In the genomic region with DNA sequence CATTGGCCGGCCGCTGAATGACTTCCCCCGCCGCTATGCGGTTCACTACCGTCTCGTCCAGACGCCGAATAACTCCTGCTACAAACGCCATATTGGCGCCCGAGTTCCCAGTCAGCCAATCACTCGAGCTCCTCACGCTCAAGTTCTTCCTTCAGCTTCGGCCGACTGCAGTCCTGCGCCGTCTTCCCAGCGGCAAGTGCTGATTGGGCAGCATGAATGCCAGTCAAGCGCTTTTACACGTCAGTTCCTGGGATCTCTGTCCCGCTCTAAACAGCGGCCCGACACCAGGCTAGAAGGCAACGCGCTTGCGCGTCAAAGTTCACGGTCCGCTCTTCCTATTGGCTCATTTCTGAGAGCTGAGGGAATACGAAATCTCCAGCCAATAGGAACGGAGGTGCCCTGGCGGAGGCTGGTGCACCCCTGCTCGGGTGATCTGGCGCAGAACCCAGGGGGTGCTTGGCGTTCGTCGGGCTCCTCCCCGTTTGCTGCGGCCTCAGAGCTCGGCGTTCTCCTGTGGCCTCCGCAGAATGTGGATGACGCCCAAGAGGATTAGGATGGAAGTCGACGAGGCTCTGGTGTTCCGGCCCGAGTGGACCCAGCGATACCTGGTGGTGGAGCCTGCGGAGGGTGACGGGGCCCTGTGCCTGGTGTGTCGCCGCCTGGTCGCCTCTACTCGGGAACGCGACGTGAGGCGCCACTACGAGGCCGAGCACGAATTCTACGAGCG, we compare ENCODE assay signal across 8 mouse cellular contexts. TPM values are rescaled to one million over a fixed set of nuclear protein-coding genes. Genes with fewer than 3 reads are reported as not detected.
DNase-seq lines count a peak whose midpoint lies in the region; ATAC-seq and TF ChIP-seq lines count a peak whose summit lies in the region.

A gene (minus strand): TSS at position 358 of the 727 bp plus-strand sequence.
A gene (plus strand): TSS at position 496 of the 727 bp plus-strand sequence.

- H3K9me3 ChIP-seq in embryonic facial prominence, embryonic 14.5 days (ENCODE audit: control insufficient read depth, low read length), result no peaks in the 10 kb centered on the region
- H3K9me3 ChIP-seq in limb, embryonic 13.5 days, result no peaks in the 10 kb centered on the region
- no peaks in the 10 kb centered on the region for H3K9me3 ChIP-seq in midbrain, embryonic 16.5 days (replicated peaks; ENCODE audit: control insufficient read depth, low read length, poor library complexity, severe bottlenecking)

- H3K27ac ChIP-seq in embryonic facial prominence, embryonic 14.5 days (replicated peaks; ENCODE audit: low read depth, low read length), result peak within 1 kb of the TSS; percentile 96
- peak within 1 kb of the TSS; percentile 94 for H3K27ac ChIP-seq in heart, adult 2 months
- peak within 1 kb of the TSS; percentile 95 for H3K27ac ChIP-seq in limb, embryonic 13.5 days
- peak within 1 kb of the TSS; percentile 92 for H3K27ac ChIP-seq in midbrain, embryonic 16.5 days (ENCODE audit: low read length)

- peak; percentile 100 for DNase-seq in 3T3-L1 (ENCODE audit: low read depth, low spot score)
- peak; percentile 92 to 93 for DNase-seq in adrenal gland, postnatal 4 days (ENCODE audit: low spot score in 2 of 2)
- DNase-seq in embryonic facial prominence, embryonic 14.5 days (ENCODE audit: low spot score), result peak; percentile 100
- peak; percentile 99 to 100 for DNase-seq in heart, adult 2 months
- peak; percentile 99 for DNase-seq in kidney, adult 8-10 months
- DNase-seq in spleen, postnatal 10 days (ENCODE audit: low spot score in 2 of 2), result peak; percentile 97 to 99

- peaks cover 5% of the 10 kb centered on the region for H3K79me2 ChIP-seq in heart, adult 2 months (replicated peaks; ENCODE audit: control insufficient read depth, insufficient read depth, low read length)

- peaks cover 37% of the 10 kb centered on the region for H3K36me3 ChIP-seq in embryonic facial prominence, embryonic 14.5 days (ENCODE audit: control insufficient read depth, insufficient read depth, low read length)
- H3K36me3 ChIP-seq in heart, adult 2 months (ENCODE audit: control insufficient read depth, insufficient read depth, low read length), result peaks cover 37% of the 10 kb centered on the region
- peaks cover 33% of the 10 kb centered on the region for H3K36me3 ChIP-seq in limb, embryonic 13.5 days
- H3K36me3 ChIP-seq in midbrain, embryonic 16.5 days (ENCODE audit: control insufficient read depth, insufficient read depth, low read length), result peaks cover 5% of the 10 kb centered on the region; the same call in 1 of the 2 replicates

- H3K4me2 ChIP-seq in embryonic facial prominence, embryonic 14.5 days (ENCODE audit: low read depth, low read length), result peak within 1 kb of the TSS; percentile 70
- H3K4me2 ChIP-seq in limb, embryonic 13.5 days (replicated peaks), result peak within 1 kb of the TSS; percentile 91
- H3K4me2 ChIP-seq in midbrain, embryonic 16.5 days (ENCODE audit: low read length), result peak within 1 kb of the TSS; percentile 96

- peaks cover 39% of the 10 kb centered on the region for H3K4me1 ChIP-seq in embryonic facial prominence, embryonic 14.5 days (ENCODE audit: control insufficient read depth, insufficient read depth, low read length)
- H3K4me1 ChIP-seq in heart, adult 2 months (ENCODE audit: control insufficient read depth, insufficient read depth, low read length), result peaks cover 15% of the 10 kb centered on the region
- peaks cover 44% of the 10 kb centered on the region for H3K4me1 ChIP-seq in limb, embryonic 13.5 days
- peaks cover 50% of the 10 kb centered on the region for H3K4me1 ChIP-seq in midbrain, embryonic 16.5 days (ENCODE audit: control insufficient read depth, insufficient read depth, low read length)

- intact Hi-C loops in heart, adult 2 months (cut with DNase I), result loop anchor here (10.0 kb wide), 1 partner anchor 867 kb away; a partner anchor contains a TSS

- under 1% methylated on average over 59 of the region's 64 CpGs for WGBS in embryonic facial prominence, embryonic 14.5 days
- WGBS in heart, adult 2 months, result under 1% methylated on average over 64 of the region's 64 CpGs
- under 1% methylated on average over 64 of the region's 64 CpGs for WGBS in limb, embryonic 13.5 days
- WGBS in midbrain, embryonic 16.5 days, result under 1% methylated on average over 64 of the region's 64 CpGs

- no peak for TF ChIP-seq CTCF in heart, adult 2 months (IDR thresholded peaks at IDR 0.05)

- peak; percentile 100 for ATAC-seq in embryonic facial prominence, embryonic 14.5 days (ENCODE audit: low read depth)
- ATAC-seq in limb, embryonic 13.5 days (ENCODE audit: low FRiP score, low read depth), result peak; percentile 100
- ATAC-seq in midbrain, embryonic 16.5 days, result peak; percentile 100

- TF ChIP-seq POLR2A in heart, adult 2 months (IDR thresholded peaks at IDR 0.05; ENCODE audit: insufficient read depth, low read depth, low read length), result peak; percentile 94

- peak; percentile 9; the same call in 1 of the 2 replicates for TF ChIP-seq EP300 in heart, adult 2 months (IDR thresholded peaks at IDR 0.05; ENCODE audit: insufficient read depth, low read depth, low read length)

- H3K27me3 ChIP-seq in embryonic facial prominence, embryonic 14.5 days (replicated peaks; ENCODE audit: control insufficient read depth, insufficient read depth, low read length), result no peaks in the 10 kb centered on the region
- H3K27me3 ChIP-seq in heart, adult 2 months (ENCODE audit: control insufficient read depth, insufficient read depth, low read length), result no peaks in the 10 kb centered on the region
- H3K27me3 ChIP-seq in limb, embryonic 13.5 days, result no peaks in the 10 kb centered on the region
- H3K27me3 ChIP-seq in midbrain, embryonic 16.5 days (ENCODE audit: control insufficient read depth, insufficient read depth, low read depth, low read length), result no peaks in the 10 kb centered on the region

- H3K9ac ChIP-seq in embryonic facial prominence, embryonic 14.5 days (ENCODE audit: low read depth, low read length), result peak within 1 kb of the TSS; percentile 95
- H3K9ac ChIP-seq in heart, adult 2 months (ENCODE audit: low read depth, low read length), result peak within 1 kb of the TSS; percentile 94
- peak within 1 kb of the TSS; percentile 97 for H3K9ac ChIP-seq in limb, embryonic 13.5 days
- H3K9ac ChIP-seq in midbrain, embryonic 16.5 days (ENCODE audit: low read depth, low read length), result peak within 1 kb of the TSS; percentile 87

- peak within 1 kb of the TSS; percentile 97 for H3K4me3 ChIP-seq in embryonic facial prominence, embryonic 14.5 days (ENCODE audit: low read depth, low read length)
- peak within 1 kb of the TSS; percentile 92 for H3K4me3 ChIP-seq in heart, adult 2 months
- H3K4me3 ChIP-seq in limb, embryonic 13.5 days, result peak within 1 kb of the TSS; percentile 91
- H3K4me3 ChIP-seq in midbrain, embryonic 16.5 days (ENCODE audit: low read depth, low read length), result peak within 1 kb of the TSS; percentile 76

RNA-seq across cellular contexts. Expression of the first gene that starts in this region (rescaled TPM):
- total RNA-seq in adrenal gland, postnatal 4 days (2021), result 10 to 100 TPM; 49.0 to 49.7 TPM
- polyA plus RNA-seq in embryonic facial prominence, embryonic 14.5 days (2014; fragmentation: Nextera tagmentation; extraction: Ambion mirVana), result 33.6 and 34.2 TPM in 2 replicates
- 1 to 10 TPM; 6.1 to 7.1 TPM for total RNA-seq in heart, adult 2 months (2021)
- polyA plus RNA-seq in heart, adult 2 months (2012; rRNA removed), result 12.6 and 12.9 TPM in 2 replicates
- 35.8 and 40.0 TPM in 2 replicates for polyA plus RNA-seq in limb, embryonic 13.5 days (2015; fragmentation: Nextera tagmentation; extraction: Ambion mirVana)
- 27.3 and 31.0 TPM in 2 replicates for polyA plus RNA-seq in midbrain, embryonic 16.5 days (2015; fragmentation: Nextera tagmentation; extraction: Ambion mirVana)

RNA-seq across cellular contexts. Expression of the second gene that starts in this region (rescaled TPM):
- total RNA-seq in adrenal gland, postnatal 4 days (2021), result 10 to 100 TPM; 52.5 to 53.2 TPM
- 47.0 and 48.2 TPM in 2 replicates for polyA plus RNA-seq in embryonic facial prominence, embryonic 14.5 days (2014; fragmentation: Nextera tagmentation; extraction: Ambion mirVana)
- total RNA-seq in heart, adult 2 months (2021), result 10 to 100 TPM; 20.3 to 23.8 TPM
- 8.9 and 19.2 TPM in 2 replicates for polyA plus RNA-seq in heart, adult 2 months (2012; rRNA removed)
- 32.4 and 39.3 TPM in 2 replicates for polyA plus RNA-seq in limb, embryonic 13.5 days (2015; fragmentation: Nextera tagmentation; extraction: Ambion mirVana)
- 71.7 and 74.6 TPM in 2 replicates for polyA plus RNA-seq in midbrain, embryonic 16.5 days (2015; fragmentation: Nextera tagmentation; extraction: Ambion mirVana)

Comparison
In these comparisons a context has a peak if more than half of its experiments do, and no peak if none do; other contexts are left out.
1. Peak in every context shown above with its lines: DNase-seq, ATAC-seq, H3K4me3 ChIP-seq and H3K27ac ChIP-seq.
2. RNA of the first gene that starts in this region (total RNA-seq): 49.0 to 49.7 TPM in adrenal gland, postnatal 4 days; 6.1 to 7.1 TPM in heart, adult 2 months; every median in the first group is over 4 times any median in the second.